Mouse (Mus musculus): ENCODE data around the gene Plekhg5.

DNA sequence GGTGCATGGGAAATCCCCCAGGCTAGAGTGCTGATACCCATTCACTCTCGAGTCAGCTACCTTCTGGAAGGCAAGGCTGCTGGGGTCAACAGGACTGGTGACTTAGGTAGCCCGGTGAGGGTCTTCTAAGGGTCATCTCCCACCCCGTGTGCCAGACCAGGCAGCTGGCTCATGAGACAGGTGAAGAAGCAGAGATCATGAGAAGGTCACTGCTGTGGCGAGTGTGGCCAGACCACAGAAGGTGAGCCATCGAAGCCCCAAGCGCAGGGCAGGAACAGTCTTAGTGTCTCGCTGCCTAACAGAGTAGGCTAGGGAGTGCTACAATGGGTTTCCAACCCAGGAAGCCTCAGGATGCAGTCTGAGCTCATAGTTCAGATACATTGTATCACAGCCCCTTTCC, 12.3 kb downstream of the Plekhg5 start:
- TF ChIP-seq CTCF (conservative IDR thresholded peaks at IDR 0.05; ENCODE audit: insufficient read depth, insufficient read length, low read depth, low read length) = no peak
- TF ChIP-seq POLR2A (IDR thresholded peaks at IDR 0.05; ENCODE audit: low read depth, low read length) = no peak

Measured in kidney, adult 2 months (tissue).